Mouse (Mus musculus) lung, embryonic 15.5 days (tissue): ENCODE data around the gene Slc5a5. TPM values are rescaled to one million over a fixed set of nuclear protein-coding genes. Genes with fewer than 3 reads are reported as not detected.

Experiments used
- ATAC-seq: fragments of 200-750 bp; cut with Nextera tagmentation; 2 replicates; pipeline ENCODE4 v1.8.0; 2017; ENCODE audit warnings: moderate number of reproducible peaks, borderline replicate concordance; ENCODE audit not compliant: low FRiP score, low TSS enrichment; ENCODE audit errors: extremely low read depth
- H3K27ac ChIP-seq: fragments of 300-500 bp; sonication (generic); 2 replicates; pipeline ENCODE4 v1.5.1; 2015; ENCODE audit warnings: moderate library complexity, mild to moderate bottlenecking, inconsistent platforms
- H3K27me3 ChIP-seq: fragments of 300-500 bp; sonication (generic); 2 replicates; pipeline ENCODE4 v1.6.1; 2015; ENCODE audit warnings: inconsistent platforms
- H3K36me3 ChIP-seq: fragments of 300-500 bp; sonication (generic); 2 replicates; pipeline ENCODE4 v1.6.1; 2015; ENCODE audit warnings: inconsistent platforms
- H3K4me1 ChIP-seq: fragments of 300-500 bp; sonication (generic); 2 replicates; pipeline ENCODE4 v1.6.1; 2015; ENCODE audit warnings: inconsistent platforms
- H3K4me2 ChIP-seq: fragments of 300-500 bp; sonication (generic); 2 replicates; pipeline ENCODE4 v1.6.1; 2015; ENCODE audit warnings: inconsistent platforms, mild to moderate bottlenecking, moderate library complexity
- H3K4me3 ChIP-seq: fragments of 300-500 bp; sonication (generic); 2 replicates; pipeline ENCODE4 v1.5.1; 2015; ENCODE audit warnings: mild to moderate bottlenecking, inconsistent platforms
- H3K9ac ChIP-seq: fragments of 300-500 bp; sonication (generic); 2 replicates; pipeline ENCODE4 v1.6.1; 2015; ENCODE audit warnings: inconsistent platforms
- H3K9me3 ChIP-seq: fragments of 300-500 bp; sonication (generic); 2 replicates; pipeline ENCODE4 v1.6.1; 2016; ENCODE audit warnings: inconsistent platforms
- WGBS: fragments of 180-500 bp; shearing (Covaris S2); methylation state at CpG from one replicate; pipeline ENCODE4 v1.1.7; 2015; 5-methylcytosine and 5-hydroxymethylcytosine counted together
- polyA plus RNA-seq: library from polyadenylated mRNA; unstranded; fragments of >200 nt; fragmentation: Nextera tagmentation; extraction: Ambion mirVana; gene quantifications from 2 replicates; pipeline ENCODE4 v1.2.1, GENCODE M21; 2015

Slc5a5 gene
- polyA plus RNA-seq, 1 experiment from 2014 or later, result 0.25 TPM

DNA sequence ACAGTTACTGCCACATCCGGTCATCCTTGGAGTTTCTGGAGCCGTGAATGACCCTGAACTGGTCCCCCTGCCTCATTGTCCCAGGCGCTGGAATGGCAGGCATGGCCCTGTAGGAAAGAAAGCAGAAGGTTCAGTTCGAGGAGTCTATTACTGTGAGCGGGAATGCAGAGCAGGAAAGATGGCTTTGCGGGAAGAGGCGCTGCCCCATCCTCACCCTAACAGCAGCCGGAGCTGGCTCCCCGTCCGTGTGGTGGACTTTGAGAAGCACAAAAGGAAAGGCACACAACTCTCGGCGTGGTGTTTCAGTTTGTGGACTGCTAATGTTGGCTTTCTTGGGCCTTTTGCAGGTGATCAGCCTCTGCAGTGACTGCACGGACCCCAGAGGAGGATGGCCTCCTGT lies 18.1 kb downstream of the Slc5a5 start:
- ATAC-seq, result no peak
- Histone ChIP-seq H3K4me2 (no peak overlapping the region), H3K27ac (no peak overlapping the region), H3K9ac (no peak overlapping the region), H3K9me3 (no peaks in the 10 kb centered on the region), H3K27me3 (no peaks in the 10 kb centered on the region), H3K4me3 (no peak overlapping the region), H3K4me1 (peaks cover 9% of the 10 kb centered on the region), H3K36me3 (no peaks in the 10 kb centered on the region)
- 89% methylated on average over 13 of the region's 13 CpGs for WGBS

DNA sequence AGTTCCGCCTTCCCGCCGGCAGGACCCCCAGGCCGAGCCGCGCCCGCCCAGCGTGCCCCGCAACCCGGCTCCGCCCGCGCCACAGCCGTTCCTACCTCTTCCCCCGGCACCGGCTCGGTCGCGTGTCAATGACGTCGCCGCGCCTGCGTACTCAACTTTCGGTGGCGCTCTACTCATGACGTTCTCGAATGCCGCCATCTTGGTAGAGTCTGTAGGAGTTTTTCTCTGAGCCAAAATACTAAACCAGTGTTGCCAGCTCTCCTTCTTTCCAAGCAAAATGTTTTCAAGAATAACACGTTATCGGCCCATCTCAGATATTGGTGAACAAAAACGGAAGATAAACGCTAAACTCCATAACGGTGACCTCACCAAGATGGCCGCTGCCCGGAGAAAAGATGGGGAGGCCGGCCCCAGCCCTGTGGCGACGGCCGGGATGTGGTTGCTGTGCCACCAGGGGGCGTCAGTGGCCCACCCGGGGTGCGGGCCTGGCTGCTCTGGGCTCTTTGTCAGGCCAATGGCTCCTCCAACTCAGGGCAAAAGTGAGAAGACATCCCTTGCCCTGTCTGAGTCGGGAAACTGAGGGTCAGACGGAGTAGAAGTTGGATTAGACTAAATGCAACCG lies 19.1 kb downstream of the Slc5a5 start, which contains the start of gene Ccdc124:
Ccdc124 (minus strand) TSS at position 572 of the 622 bp plus-strand sequence.
- Histone ChIP-seq H3K27me3 (no peaks in the 10 kb centered on the region), H3K36me3 (no peaks in the 10 kb centered on the region), H3K27ac (peak within 1 kb of the TSS; percentile 84), H3K4me3 (peak within 1 kb of the TSS; percentile 97), H3K4me1 (peaks cover 18% of the 10 kb centered on the region), H3K9ac (peak within 1 kb of the TSS; percentile 79), H3K9me3 (no peaks in the 10 kb centered on the region), H3K4me2 (peak within 1 kb of the TSS; percentile 90)
- ATAC-seq, result peak; percentile 87
- WGBS, result under 1% methylated on average over 46 of the region's 46 CpGs

DNA sequence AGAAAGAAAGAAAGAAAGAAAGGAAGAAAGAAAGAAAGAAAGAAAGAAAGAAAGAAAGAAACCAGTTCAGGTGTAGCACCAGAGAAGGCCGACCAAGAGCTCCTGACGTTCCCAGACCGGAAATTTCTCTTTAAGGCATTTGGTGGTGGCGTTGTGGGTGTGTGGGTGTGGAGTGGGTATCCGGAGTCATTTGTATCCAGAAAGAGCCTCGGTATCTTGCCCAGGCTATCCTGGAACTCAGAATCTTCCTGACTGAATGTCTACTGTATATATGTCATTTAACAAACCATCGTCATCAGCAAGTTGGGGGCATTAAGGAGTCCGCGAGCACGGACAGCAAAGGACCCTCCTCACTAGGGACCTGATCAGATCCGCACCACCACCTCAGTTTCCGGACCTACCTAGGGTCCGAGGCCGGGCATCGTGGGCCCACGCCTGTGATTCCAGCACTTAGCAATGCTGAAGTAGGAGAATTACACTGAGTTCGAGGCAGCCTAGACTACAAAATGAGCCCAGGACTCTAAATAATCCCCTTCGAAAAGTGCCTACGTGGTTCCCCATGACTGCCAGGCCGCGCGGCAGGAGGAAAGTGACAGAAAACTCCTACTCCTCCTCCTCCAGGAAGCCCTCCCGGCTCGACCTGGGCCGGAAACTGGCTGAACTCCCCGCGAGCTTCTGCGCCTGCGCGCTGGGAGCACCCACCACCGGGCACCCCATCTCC lies 19.8 kb downstream of the Slc5a5 start:
- no peaks in the 10 kb centered on the region for H3K27me3 ChIP-seq
- peaks cover 25% of the 10 kb centered on the region for H3K4me1 ChIP-seq
- H3K4me2 ChIP-seq, result peak overlapping the region; percentile 90
- no peaks in the 10 kb centered on the region for H3K9me3 ChIP-seq
- H3K9ac ChIP-seq, result peak overlapping the region; percentile 79
- ATAC-seq, result no peak
- peaks cover 5% of the 10 kb centered on the region; the same call in 1 of the 2 replicates for H3K36me3 ChIP-seq
- H3K4me3 ChIP-seq, result peak overlapping the region; percentile 97
- peak overlapping the region; percentile 84 for H3K27ac ChIP-seq
- WGBS, result 2% methylated on average over 31 of the region's 31 CpGs

DNA sequence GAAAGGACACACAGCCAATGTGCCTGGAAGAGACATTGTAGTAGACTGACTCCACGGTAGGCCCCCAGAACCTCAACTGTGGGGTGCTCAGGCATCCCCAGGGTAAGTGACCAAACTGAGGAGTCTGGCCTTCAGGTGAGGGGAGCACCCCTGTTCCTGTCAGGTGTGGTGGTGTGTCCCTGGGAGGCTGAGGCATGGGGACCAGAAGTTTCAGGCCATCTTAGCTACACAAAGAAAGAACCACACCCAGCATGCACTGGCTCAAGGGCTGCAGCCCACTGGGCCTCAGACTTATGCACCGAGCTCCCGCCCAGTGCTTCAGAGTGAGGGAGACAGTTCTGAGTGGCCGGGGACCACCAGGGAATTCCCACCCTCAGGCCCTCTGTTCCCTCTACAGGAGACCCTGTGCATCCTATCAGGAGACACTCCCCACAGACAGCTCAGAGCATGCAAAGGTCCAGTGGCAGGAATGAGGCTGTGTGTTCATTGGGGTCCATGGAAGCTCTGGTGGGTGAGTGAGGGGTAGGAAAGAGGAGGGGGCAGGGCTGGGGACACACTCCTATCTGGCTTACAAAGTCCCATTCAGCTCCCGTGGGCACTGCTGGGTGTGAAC lies 21.3 kb downstream of the Slc5a5 start:
- Histone ChIP-seq H3K36me3 (peaks cover 6% of the 10 kb centered on the region; the same call in 1 of the 2 replicates), H3K4me2 (no peak overlapping the region), H3K4me3 (no peak overlapping the region), H3K9ac (no peak overlapping the region), H3K4me1 (peaks cover 27% of the 10 kb centered on the region), H3K27me3 (no peaks in the 10 kb centered on the region), H3K9me3 (no peaks in the 10 kb centered on the region), H3K27ac (no peak overlapping the region)
- 88% methylated on average over 5 of the region's 5 CpGs for WGBS
- no peak for ATAC-seq

DNA sequence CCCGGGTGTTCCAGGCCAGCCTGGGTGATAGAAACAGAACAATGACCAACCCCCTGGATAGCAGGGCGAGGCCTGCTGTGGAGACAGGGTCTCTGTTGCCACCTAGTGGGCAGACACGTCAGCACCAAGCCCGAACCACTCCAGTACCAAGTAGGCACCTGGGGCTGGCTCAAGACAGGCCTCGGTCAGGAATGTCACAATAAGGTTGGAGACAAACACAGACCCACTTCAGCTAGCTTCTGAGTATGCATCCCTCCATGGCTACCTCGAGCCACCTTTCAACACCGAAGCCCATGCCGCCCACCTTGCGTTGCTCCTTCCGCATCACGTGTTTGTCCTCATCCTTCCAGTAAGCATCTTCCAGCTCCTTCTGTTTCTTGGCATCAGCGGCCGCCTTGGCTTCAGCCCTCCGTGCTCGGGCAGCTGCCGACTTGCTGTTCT lies 22.9 kb downstream of the Slc5a5 start:
- no peak for ATAC-seq
- Histone ChIP-seq H3K27me3 (peaks cover 2% of the 10 kb centered on the region; the same call in 1 of the 2 replicates), H3K4me1 (peaks cover 35% of the 10 kb centered on the region), H3K9me3 (no peaks in the 10 kb centered on the region), H3K27ac (no peak overlapping the region), H3K4me3 (no peak overlapping the region), H3K4me2 (no peak overlapping the region), H3K36me3 (peaks cover 6% of the 10 kb centered on the region; the same call in 1 of the 2 replicates), H3K9ac (no peak overlapping the region)
- 43% methylated on average over 16 of the region's 16 CpGs for WGBS

DNA sequence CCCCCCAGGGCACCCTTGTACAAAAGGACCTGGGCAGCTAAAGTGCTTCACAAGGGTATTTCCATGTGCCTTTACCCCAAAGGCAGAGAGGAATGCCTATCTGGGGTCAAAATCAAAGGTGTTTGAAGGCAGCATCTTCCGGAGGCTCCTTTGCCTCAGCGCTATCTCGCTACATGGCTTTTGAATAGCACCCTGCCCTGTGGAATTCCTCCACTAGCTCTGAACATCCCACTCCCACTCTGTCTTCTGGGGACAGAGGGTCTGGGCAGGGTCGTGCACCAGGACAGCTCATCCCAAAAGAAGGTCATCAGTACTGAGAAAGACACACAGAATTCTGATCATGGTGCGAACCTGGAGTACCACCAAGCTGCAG lies 23.4 kb downstream of the Slc5a5 start:
- Histone ChIP-seq H3K4me3 (no peak overlapping the region), H3K4me2 (peak overlapping the region; percentile 50; the same call in 1 of the 2 replicates), H3K4me1 (peaks cover 40% of the 10 kb centered on the region), H3K36me3 (peaks cover 6% of the 10 kb centered on the region; the same call in 1 of the 2 replicates), H3K27me3 (peaks cover 7% of the 10 kb centered on the region), H3K27ac (no peak overlapping the region), H3K9me3 (no peaks in the 10 kb centered on the region), H3K9ac (peak overlapping the region; percentile 6; the same call in 1 of the 2 replicates)
- ATAC-seq, result no peak
- WGBS, result 36% methylated on average over 5 of the region's 5 CpGs

DNA sequence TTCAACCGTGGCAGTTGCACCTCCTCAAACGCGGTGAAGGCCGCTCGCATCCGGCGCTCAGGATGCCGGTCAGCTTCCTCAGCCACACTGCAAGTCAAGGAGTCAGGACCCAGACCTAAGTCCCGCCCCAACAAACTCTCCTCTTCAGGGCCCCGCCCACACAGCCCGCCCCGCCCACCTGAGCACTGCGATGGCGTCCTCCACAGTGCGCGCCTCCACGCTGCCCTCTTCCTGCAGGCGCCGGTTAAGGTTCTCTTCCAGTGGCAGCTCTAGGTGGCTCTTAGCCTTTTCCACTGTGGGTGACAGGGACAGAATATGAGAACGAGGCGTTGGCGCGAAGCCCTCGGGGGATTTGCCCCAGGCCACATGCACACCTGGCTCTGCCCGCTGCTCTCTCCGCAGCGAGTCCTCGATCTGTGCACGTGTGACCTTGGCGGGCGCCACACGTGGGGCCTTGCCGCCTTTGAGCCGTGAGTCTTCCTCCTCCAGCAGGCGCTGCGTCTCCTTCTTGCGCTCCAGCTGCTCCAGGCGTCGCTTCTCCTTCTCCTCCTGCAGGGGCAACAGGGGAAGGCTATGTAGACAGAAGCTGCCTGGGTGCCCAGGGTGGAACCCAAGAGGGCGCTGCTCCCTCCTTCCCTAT lies 23.9 kb downstream of the Slc5a5 start:
- Histone ChIP-seq H3K27ac (no peak overlapping the region), H3K36me3 (peaks cover 6% of the 10 kb centered on the region; the same call in 1 of the 2 replicates), H3K4me3 (0 out of 2 replicates have a peak overlapping the region, but pooled peaks have one; percentile 19), H3K4me2 (peak overlapping the region; percentile 50), H3K9me3 (no peaks in the 10 kb centered on the region), H3K4me1 (peaks cover 45% of the 10 kb centered on the region), H3K9ac (peak overlapping the region; percentile 6; the same call in 1 of the 2 replicates), H3K27me3 (peaks cover 12% of the 10 kb centered on the region)
- 19% methylated on average over 40 of the region's 40 CpGs for WGBS
- no peak for ATAC-seq

DNA sequence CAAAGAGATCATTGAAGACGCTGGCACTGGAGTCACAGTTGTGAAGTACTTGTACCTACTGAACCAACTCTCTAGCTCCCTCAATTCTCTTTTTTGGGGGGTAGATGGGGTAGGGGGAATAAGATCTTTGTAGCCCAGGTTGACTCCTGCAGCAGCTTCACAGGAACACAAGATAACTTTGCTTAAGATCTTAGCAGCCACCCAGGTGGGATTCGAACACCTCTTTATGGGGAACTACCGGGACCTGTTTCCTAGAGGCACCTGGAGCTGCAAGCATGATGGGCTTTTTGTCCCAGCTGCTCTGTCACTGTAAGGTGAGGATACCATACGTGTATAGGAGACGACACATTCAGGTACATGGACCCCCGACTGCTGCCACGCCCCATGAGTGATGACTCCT lies 26.0 kb downstream of the Slc5a5 start:
- H3K9ac ChIP-seq, result no peak overlapping the region
- H3K4me1 ChIP-seq, result peaks cover 49% of the 10 kb centered on the region
- H3K36me3 ChIP-seq, result peaks cover 6% of the 10 kb centered on the region; the same call in 1 of the 2 replicates
- no peak for ATAC-seq
- no peaks in the 10 kb centered on the region for H3K9me3 ChIP-seq
- H3K4me3 ChIP-seq, result no peak overlapping the region
- peaks cover 33% of the 10 kb centered on the region for H3K27me3 ChIP-seq
- H3K27ac ChIP-seq, result no peak overlapping the region
- 74% methylated on average over 7 of the region's 7 CpGs for WGBS
- H3K4me2 ChIP-seq, result no peak overlapping the region; the same call in 1 of the 2 replicates

DNA sequence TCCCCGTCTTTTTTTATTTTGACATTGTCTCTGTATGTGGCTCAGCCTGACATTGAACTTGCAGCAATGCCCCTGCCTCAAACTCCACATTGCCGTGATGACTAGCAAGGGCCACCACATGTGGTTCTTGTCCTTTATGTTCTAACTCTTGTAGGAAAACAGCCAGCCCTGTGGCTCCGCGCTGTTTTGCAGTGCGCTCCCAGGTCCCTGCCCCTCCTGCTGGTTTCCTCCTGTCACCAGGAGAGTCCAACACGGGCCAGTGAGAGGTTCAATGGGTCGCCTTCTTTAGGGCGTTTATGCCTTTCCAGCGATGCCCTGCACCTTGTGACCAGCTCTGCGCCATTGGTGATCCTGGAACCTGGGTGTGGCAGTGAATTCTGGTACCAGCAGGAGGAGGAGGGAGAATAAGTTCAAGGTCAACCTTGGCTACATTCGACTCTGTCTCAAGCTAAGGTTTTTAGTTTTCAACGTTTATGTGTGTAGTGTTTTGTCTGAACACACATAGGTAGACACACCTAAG lies 26.5 kb downstream of the Slc5a5 start:
- Histone ChIP-seq H3K4me3 (peak overlapping the region; percentile 55), H3K4me1 (peaks cover 49% of the 10 kb centered on the region), H3K9ac (peak overlapping the region; percentile 30), H3K4me2 (peak overlapping the region; percentile 75), H3K36me3 (peaks cover 6% of the 10 kb centered on the region; the same call in 1 of the 2 replicates), H3K27ac (peak overlapping the region; percentile 46), H3K27me3 (peaks cover 37% of the 10 kb centered on the region), H3K9me3 (no peaks in the 10 kb centered on the region)
- peak; percentile 2; the same call in 1 of the 2 replicates for ATAC-seq
- 4% methylated on average over 12 of the region's 12 CpGs for WGBS

DNA sequence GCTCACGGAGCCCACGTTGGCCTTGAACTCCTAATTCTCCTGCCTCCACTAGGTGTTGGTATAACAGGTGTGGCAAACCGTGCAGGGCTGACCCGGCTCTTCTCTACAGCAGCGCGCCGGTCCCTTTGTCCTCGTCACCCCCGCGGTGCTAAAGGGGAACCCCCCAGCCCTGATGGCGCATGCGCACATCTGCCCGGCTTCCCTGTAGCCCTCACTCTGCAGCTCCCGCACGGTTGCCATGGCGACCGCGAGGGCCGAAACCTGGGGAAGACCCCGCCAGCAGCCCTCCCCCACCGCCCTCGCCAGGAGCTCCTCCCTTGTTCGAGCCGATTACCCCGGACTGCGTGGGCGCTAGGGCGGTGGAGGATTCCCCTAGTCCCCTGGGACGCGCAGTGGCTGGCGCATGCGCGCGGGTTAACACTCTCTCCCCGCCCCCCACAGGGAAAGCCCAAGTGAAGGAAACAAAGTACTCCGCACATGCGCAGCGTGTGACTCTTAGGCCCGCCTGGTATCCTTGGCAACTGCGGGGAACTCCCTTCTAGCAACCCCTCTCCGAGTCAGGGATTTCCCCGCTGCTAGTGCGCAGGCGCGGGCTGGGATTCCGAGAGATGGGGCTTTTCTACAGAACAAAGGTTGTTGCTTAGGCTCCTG lies 27.1 kb downstream of the Slc5a5 start:
- WGBS, result under 1% methylated on average over 46 of the region's 46 CpGs
- Histone ChIP-seq H3K27me3 (peaks cover 37% of the 10 kb centered on the region), H3K4me3 (peak overlapping the region; percentile 55), H3K9me3 (no peaks in the 10 kb centered on the region), H3K4me1 (peaks cover 49% of the 10 kb centered on the region), H3K4me2 (peak overlapping the region; percentile 75), H3K36me3 (peaks cover 6% of the 10 kb centered on the region; the same call in 1 of the 2 replicates), H3K9ac (peak overlapping the region; percentile 36), H3K27ac (peak overlapping the region; percentile 74)
- ATAC-seq, result peak; percentile 90
